Mouse (Mus musculus): ENCODE data around the gene Pde1a.

Gene Pde1a

GRCm38 (mm10) chr2:79797444-79797843, 331.8 kb downstream of the Pde1a start:
- no peak for DNase-seq

DNA sequence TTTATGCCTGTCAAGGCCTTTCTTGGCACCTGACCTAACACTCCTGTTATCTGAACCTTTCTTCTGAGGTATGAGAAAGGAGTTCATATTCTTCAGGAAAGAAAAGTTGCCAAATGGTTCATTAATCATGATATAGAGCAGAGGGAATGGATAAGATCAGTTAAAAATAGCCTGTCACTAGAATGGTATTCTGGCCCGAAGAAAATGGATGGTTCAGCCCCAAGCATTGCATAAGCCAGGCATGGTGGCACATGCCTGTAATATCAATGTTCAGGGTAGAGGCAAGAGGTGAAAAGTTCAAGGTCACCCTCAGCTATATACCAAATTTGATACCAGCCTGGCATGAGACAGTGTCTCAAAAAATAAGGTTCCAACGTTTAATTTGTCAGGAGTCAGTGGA, 336.1 kb downstream of the Pde1a start:
- DNase-seq = no peak

DNA sequence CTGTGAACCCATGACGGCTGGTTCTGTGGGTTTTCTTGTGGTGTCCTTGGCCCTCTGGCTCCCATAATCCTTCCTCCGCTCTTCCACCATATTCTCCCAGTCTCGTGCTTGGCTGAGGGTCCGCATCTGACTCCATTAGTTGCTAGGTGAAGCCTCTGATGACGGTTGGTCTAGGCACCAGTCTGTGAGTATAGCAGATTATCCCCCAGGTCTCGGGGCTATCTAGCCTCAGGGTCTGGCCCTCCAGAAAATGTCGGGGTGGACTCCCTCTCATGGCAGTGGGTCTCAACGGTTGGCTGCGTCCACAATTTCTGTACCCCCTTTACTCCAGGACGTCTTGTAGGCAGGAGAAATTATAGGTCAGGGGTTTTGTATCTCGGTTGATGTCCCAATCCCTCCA, 342.8 kb downstream of the Pde1a start:
- no peak for DNase-seq

- no peak for DNase-seq
Measured at GRCm38 (mm10) chr2:79785541-79786134, 343.6 kb downstream of the Pde1a start.
